Mouse (Mus musculus): ENCODE results near the gene Tmem53.

- no peak for TF ChIP-seq CTCF (IDR thresholded peaks at IDR 0.05; ENCODE audit: low read depth, low read length)
- TF ChIP-seq POLR2A (IDR thresholded peaks at IDR 0.05; ENCODE audit: extremely low read depth, insufficient read depth, low read length): no peak
These were observed 9.5 kb downstream of the Tmem53 start for GRCm38 (mm10) chr4:117261222-117261621.

Data from liver, adult 2 months (tissue).